Mouse (Mus musculus) neural tube, embryonic 13.5 days (tissue): ENCODE data around the gene Prkar2a. TPM values are rescaled to one million over a fixed set of nuclear protein-coding genes. Genes with fewer than 3 reads are reported as not detected.

Source experiments
- ATAC-seq: fragments of 200-750 bp; cut with Nextera tagmentation; 2 replicates; pipeline ENCODE4 v1.8.0; 2017; ENCODE audit warnings: low read depth, mild to moderate bottlenecking, moderate TSS enrichment, moderate library complexity
- H3K27ac ChIP-seq: fragments of 300-500 bp; sonication (generic); replicated peaks from 2 replicates; pipeline ENCODE4 v1.5.1; 2015; ENCODE audit warnings: moderate library complexity, mild to moderate bottlenecking, inconsistent platforms
- H3K27me3 ChIP-seq: fragments of 300-500 bp; sonication (generic); 2 replicates; pipeline ENCODE4 v1.6.1; 2015; ENCODE audit warnings: mild to moderate bottlenecking, inconsistent platforms
- H3K36me3 ChIP-seq: fragments of 300-500 bp; sonication (generic); 2 replicates; pipeline ENCODE4 v1.6.1; 2015; ENCODE audit warnings: mild to moderate bottlenecking, inconsistent platforms
- H3K4me1 ChIP-seq: fragments of 300-500 bp; sonication (generic); replicated peaks from 2 replicates; pipeline ENCODE4 v1.6.1; 2015; ENCODE audit warnings: inconsistent platforms
- H3K4me2 ChIP-seq: fragments of 300-500 bp; sonication (generic); 2 replicates; pipeline ENCODE4 v1.6.1; 2015; ENCODE audit warnings: inconsistent platforms, mild to moderate bottlenecking, moderate library complexity
- H3K4me3 ChIP-seq: fragments of 300-500 bp; sonication (generic); 2 replicates; pipeline ENCODE4 v1.5.1; 2015; ENCODE audit warnings: mild to moderate bottlenecking, inconsistent platforms
- H3K9ac ChIP-seq: fragments of 300-500 bp; sonication (generic); 2 replicates; pipeline ENCODE4 v1.6.1; 2015; ENCODE audit warnings: moderate library complexity, mild to moderate bottlenecking, inconsistent platforms
- H3K9me3 ChIP-seq: fragments of 300-500 bp; sonication (generic); 2 replicates; pipeline ENCODE4 v1.6.1; 2016; ENCODE audit warnings: inconsistent platforms
- WGBS: fragments of 180-500 bp; shearing (Covaris S2); methylation state at CpG from one replicate; pipeline ENCODE4 v1.1.7; 2015; 5-methylcytosine and 5-hydroxymethylcytosine counted together
- polyA plus RNA-seq: library from polyadenylated mRNA; unstranded; fragments of >200 nt; fragmentation: Nextera tagmentation; extraction: Ambion mirVana; gene quantifications from 2 replicates; pipeline ENCODE4 v1.2.1, GENCODE M21; 2015

Gene Prkar2a
- polyA plus RNA-seq, 1 experiment from 2014 or later = 57.6 TPM

DNA sequence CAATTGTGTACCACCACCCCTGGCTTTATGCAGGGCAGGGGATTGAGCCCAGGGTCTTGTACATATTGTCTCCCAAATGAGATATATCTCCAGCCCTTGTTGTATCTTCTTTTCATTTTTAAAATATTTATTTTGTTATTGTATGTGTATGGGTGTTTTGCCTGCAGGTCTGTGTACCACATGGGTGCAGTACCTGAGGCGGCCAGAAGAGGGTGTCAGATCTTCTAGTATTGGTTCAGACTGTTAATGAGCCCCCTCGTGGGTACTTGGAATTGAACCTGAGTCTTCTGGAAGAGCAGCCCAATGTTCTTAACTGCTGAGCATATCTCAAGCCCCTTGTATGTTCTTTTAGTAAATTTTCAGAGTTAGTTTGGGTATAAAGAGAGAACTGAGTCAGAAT lies 16.0 kb upstream of the Prkar2a start:
- Histone ChIP-seq H3K27me3 (no peaks in the 10 kb centered on the region), H3K27ac (no peak overlapping the region), H3K36me3 (peaks cover 69% of the 10 kb centered on the region), H3K9ac (no peak overlapping the region), H3K4me1 (no peaks in the 10 kb centered on the region), H3K4me2 (no peak overlapping the region), H3K4me3 (no peak overlapping the region), H3K9me3 (no peaks in the 10 kb centered on the region)
- WGBS = 52% methylated on average over 2 of the region's 2 CpGs
- no peak for ATAC-seq

DNA sequence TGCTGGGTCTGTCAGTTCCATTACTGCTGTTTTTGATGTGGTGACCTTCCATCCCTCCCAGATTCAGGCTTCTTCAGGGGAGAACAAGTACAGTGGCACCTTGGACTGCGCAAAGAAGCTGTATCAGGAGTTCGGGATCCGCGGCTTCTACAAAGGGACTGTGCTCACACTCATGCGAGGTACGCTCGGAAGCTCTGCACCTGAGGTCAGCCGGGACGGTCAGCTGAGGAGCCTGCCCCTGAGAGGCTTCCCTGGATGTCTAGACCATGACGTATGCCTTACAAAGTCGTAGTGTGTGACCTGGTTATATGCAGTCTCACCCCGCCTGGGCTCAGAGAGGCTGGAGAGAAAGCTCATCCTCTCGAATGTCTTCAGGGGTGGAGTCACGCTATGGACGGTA lies 9.1 kb upstream of the Prkar2a start:
- Histone ChIP-seq H3K4me1 (0 out of 2 replicates have a peak, but pooled peaks cover 4% of the 10 kb centered on the region), H3K4me2 (no peak overlapping the region), H3K27me3 (no peaks in the 10 kb centered on the region), H3K36me3 (peaks cover 72% of the 10 kb centered on the region), H3K4me3 (no peak overlapping the region), H3K9ac (no peak overlapping the region), H3K9me3 (no peaks in the 10 kb centered on the region), H3K27ac (no peak overlapping the region)
- ATAC-seq = no peak
- WGBS = 92% methylated on average over 15 of the region's 15 CpGs

GRCm38 (mm10) chr9:108686475-108686887 lies 2.6 kb upstream of the Prkar2a start:
- H3K4me1 ChIP-seq = peaks cover 28% of the 10 kb centered on the region
- no peak overlapping the region for H3K4me2 ChIP-seq
- 0 out of 2 replicates have a peak, but pooled peaks have one; percentile 25 for ATAC-seq
- WGBS = 5% methylated on average over 4 of the region's 4 CpGs
- no peak overlapping the region for H3K9ac ChIP-seq
- no peak overlapping the region for H3K4me3 ChIP-seq
- H3K27ac ChIP-seq = 0 out of 2 replicates have a peak overlapping the region, but pooled peaks have one; percentile 13
- H3K9me3 ChIP-seq = no peaks in the 10 kb centered on the region
- H3K36me3 ChIP-seq = peaks cover 23% of the 10 kb centered on the region
- H3K27me3 ChIP-seq = no peaks in the 10 kb centered on the region

DNA sequence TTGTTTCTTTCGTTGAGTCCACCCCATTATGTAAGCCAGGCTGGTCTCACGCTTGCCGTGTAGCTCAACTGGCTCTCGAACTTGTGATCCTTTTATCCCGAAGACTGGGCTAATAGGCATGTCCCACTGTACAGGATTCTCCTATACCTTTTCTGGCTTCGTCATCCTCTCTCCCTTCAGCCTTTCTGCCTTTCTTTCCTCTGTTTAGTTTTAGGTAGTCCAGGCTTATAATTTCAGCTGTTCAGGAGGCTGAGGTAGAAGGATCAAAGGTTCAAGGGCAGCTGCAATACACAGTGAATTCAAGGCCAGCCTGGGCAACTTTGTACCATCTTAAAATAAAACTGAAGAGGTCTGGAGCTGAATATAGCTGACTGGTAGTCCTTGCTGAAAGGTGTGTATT lies 1.9 kb upstream of the Prkar2a start:
- ATAC-seq = no peak
- Histone ChIP-seq H3K27ac (no peak overlapping the region), H3K27me3 (no peaks in the 10 kb centered on the region), H3K36me3 (peaks cover 18% of the 10 kb centered on the region), H3K9ac (no peak overlapping the region), H3K4me1 (peaks cover 31% of the 10 kb centered on the region), H3K9me3 (no peaks in the 10 kb centered on the region), H3K4me2 (no peak overlapping the region), H3K4me3 (no peak overlapping the region)
- WGBS = 40% methylated on average over 6 of the region's 6 CpGs

GRCm38 (mm10) chr9:108687686-108688085 lies 1.4 kb upstream of the Prkar2a start:
- Histone ChIP-seq H3K36me3 (peaks cover 13% of the 10 kb centered on the region), H3K4me3 (no peak overlapping the region), H3K9ac (no peak overlapping the region), H3K9me3 (no peaks in the 10 kb centered on the region), H3K27ac (no peak overlapping the region), H3K27me3 (no peaks in the 10 kb centered on the region), H3K4me1 (peaks cover 31% of the 10 kb centered on the region), H3K4me2 (no peak overlapping the region)
- no peak for ATAC-seq
- WGBS = 70% methylated on average over 2 of the region's 2 CpGs

DNA sequence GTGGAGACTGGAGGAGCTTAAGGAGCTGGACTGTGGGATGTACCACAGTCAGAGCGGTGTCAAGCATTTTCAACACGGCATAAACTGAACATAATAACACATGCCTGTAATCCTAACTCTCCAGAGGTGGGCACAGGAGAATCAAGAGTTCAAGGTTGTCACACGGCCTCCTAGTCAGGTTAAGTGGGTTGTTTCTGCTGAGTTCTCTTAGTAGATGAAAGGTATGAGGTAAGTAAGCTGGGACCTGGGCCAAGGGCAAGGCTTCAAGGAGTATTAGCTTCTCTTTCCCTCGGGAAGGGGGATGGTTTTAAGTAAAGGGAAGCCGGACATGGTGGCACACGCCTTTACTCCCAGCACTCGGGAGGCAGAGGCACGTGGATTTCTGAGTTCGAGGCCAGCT lies 663 bp upstream of the Prkar2a start:
- ATAC-seq = no peak
- H3K4me2 ChIP-seq = no peak overlapping the region
- H3K9ac ChIP-seq = no peak overlapping the region
- no peaks in the 10 kb centered on the region for H3K27me3 ChIP-seq
- 78% methylated on average over 9 of the region's 9 CpGs for whole genome bisulfite sequencing
- peaks cover 37% of the 10 kb centered on the region for H3K4me1 ChIP-seq
- H3K4me3 ChIP-seq = no peak overlapping the region
- no peak overlapping the region for H3K27ac ChIP-seq
- H3K36me3 ChIP-seq = peaks cover 5% of the 10 kb centered on the region
- no peaks in the 10 kb centered on the region for H3K9me3 ChIP-seq

DNA sequence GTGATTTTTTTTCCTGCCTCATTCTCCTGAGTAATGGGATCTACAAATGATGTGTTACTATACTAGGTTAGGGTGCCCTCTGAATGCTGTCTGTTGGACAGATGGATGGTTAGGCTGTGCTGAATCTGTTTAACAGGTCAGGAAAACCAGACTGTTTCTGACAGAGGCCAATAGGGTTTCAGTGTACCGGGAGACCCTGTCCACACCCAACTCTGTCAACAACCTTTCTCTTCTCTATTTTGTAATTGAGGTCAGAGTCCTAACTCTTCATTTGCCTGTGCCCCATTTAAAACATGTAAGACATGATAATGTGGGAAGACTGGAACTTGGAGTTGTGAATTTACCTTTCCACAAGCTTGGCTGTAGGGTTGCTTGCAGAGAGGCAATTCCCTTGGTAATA lies 879 bp downstream of the Prkar2a start:
- H3K9me3 ChIP-seq = no peaks in the 10 kb centered on the region
- no peak overlapping the region for H3K4me2 ChIP-seq
- no peak overlapping the region for H3K9ac ChIP-seq
- ATAC-seq = no peak
- 83% methylated on average over 1 of the region's 1 CpGs for WGBS
- H3K4me1 ChIP-seq = peaks cover 49% of the 10 kb centered on the region
- no peak overlapping the region for H3K4me3 ChIP-seq
- no peaks in the 10 kb centered on the region for H3K36me3 ChIP-seq
- H3K27me3 ChIP-seq = no peaks in the 10 kb centered on the region
- no peak overlapping the region for H3K27ac ChIP-seq

DNA sequence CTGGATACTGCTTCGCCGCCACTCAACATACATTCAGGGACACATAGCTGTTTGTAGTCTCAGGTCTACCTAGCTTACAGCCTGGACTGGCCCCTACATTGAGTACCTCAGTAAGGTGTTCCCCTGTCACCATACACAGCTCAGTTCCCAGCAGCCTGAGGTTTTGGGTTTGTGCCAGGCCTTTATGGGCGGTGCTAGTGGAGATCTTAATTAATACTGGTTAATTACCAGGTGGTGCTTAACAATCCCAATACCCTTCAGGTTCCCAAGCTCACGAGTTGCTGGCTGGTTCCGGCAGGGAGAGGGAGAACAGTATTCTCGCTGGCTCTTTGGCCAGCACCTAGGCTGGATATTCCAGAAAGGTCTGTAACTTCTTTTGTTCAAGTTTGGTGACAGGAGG lies 1.8 kb downstream of the Prkar2a start:
- Histone ChIP-seq H3K27ac (no peak overlapping the region), H3K4me2 (no peak overlapping the region), H3K36me3 (no peaks in the 10 kb centered on the region), H3K4me1 (peaks cover 54% of the 10 kb centered on the region), H3K9me3 (no peaks in the 10 kb centered on the region), H3K9ac (no peak overlapping the region), H3K4me3 (no peak overlapping the region), H3K27me3 (no peaks in the 10 kb centered on the region)
- no peak for ATAC-seq
- 82% methylated on average over 6 of the region's 6 CpGs for WGBS

DNA sequence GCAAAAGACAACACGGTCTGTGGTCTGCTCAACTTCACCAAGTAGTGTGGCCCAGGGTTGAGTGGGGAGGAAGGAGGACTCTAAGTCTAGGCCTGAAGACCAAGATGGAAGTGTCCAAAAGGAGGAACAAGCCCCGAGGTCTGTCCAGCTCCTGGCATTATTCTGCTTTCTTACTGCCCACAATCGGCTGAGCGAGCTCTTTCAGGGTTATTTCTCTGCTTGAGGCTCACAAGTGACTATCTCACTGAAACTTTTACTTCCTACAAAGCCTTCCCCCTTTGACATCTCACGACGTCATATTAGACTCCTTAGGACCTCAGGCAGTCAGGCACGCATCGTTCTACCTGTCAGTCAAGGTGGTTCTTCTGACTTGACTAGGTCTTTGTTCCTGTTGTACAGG lies 2.3 kb downstream of the Prkar2a start:
- peaks cover 51% of the 10 kb centered on the region for H3K4me1 ChIP-seq
- peak; percentile 9; the same call in 1 of the 2 replicates for ATAC-seq
- H3K4me3 ChIP-seq = peak overlapping the region; percentile 88
- H3K36me3 ChIP-seq = no peaks in the 10 kb centered on the region
- H3K4me2 ChIP-seq = peak overlapping the region; percentile 86
- no peaks in the 10 kb centered on the region for H3K27me3 ChIP-seq
- peak overlapping the region; percentile 89 for H3K9ac ChIP-seq
- WGBS = 70% methylated on average over 8 of the region's 8 CpGs
- peak overlapping the region; percentile 87 for H3K27ac ChIP-seq
- H3K9me3 ChIP-seq = no peaks in the 10 kb centered on the region

GRCm38 (mm10) chr9:108691846-108692225 lies 2.7 kb downstream of the Prkar2a start:
- Histone ChIP-seq H3K9ac (peak overlapping the region; percentile 89), H3K4me2 (peak overlapping the region; percentile 86), H3K36me3 (no peaks in the 10 kb centered on the region), H3K9me3 (no peaks in the 10 kb centered on the region), H3K27me3 (no peaks in the 10 kb centered on the region), H3K27ac (peak overlapping the region; percentile 87), H3K4me3 (peak overlapping the region; percentile 88), H3K4me1 (peaks cover 46% of the 10 kb centered on the region)
- WGBS = under 1% methylated on average over 30 of the region's 42 CpGs
- ATAC-seq = peak; percentile 88

DNA sequence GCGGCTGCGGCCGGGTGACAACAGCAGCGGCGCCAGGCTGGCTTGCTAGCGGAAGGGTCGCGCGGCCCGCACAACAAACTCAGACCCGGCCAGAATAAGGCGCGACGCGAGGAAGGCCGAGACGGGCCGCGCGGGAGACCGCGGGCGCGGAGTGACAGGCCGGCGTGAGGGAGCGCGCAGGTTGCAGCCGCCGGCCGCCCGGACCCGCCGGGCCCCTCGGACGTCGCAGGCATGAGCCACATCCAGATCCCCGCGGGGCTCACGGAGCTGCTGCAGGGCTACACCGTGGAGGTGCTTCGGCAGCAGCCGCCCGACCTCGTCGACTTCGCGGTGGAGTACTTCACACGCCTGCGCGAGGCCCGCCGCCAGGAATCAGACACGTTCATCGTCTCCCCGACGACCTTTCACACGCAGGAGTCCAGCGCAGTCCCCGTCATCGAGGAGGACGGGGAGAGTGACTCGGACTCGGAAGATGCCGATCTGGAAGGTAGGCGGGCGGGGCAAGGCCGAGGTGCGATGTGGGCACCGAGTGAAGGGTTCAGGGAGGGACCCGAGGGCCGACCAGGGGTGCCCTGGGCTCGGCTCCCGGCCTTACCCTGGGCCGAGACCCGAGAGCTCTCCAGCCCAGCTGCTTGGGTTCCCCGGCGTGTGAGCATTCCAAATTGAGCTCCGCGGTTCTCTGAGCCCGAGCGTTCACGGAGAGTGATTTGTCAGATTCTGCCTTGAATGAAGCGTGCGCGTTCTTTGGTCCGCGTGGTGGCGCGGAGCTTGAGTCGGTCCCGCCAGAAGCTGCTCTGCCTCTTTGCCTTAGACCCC lies 3.3 kb downstream of the Prkar2a start:
- Histone ChIP-seq H3K4me2 (peak overlapping the region; percentile 86), H3K4me1 (peaks cover 43% of the 10 kb centered on the region), H3K36me3 (no peaks in the 10 kb centered on the region), H3K27me3 (no peaks in the 10 kb centered on the region), H3K9ac (peak overlapping the region; percentile 89), H3K27ac (peak overlapping the region; percentile 87), H3K4me3 (peak overlapping the region; percentile 88), H3K9me3 (no peaks in the 10 kb centered on the region)
- ATAC-seq = peak; percentile 59
- under 1% methylated on average over 77 of the region's 92 CpGs for WGBS

DNA sequence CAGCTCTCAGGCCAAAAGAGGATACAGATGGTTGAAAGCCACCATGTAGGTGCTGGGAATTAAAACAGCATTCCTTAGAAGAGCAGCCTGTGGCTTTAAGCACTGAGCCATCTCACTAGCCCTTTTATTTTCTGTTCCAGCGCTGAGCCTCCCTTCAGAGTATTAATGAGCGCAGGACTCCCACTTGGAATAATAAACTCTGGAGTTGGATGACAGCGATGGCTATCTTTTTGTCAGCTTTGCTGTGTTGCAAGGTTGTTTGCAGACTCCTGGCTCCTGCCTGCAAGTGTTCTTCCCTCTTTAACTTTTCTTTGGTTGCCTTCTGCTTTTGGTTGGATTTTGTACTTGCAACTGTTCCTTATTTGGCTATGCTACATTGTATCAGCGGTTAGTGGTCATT lies 4.8 kb downstream of the Prkar2a start:
- no peak for ATAC-seq
- peak overlapping the region; percentile 88 for H3K4me3 ChIP-seq
- no peaks in the 10 kb centered on the region for H3K9me3 ChIP-seq
- H3K4me2 ChIP-seq = peak overlapping the region; percentile 86
- H3K27ac ChIP-seq = no peak overlapping the region
- peaks cover 41% of the 10 kb centered on the region for H3K4me1 ChIP-seq
- 0 out of 2 replicates have a peak, but pooled peaks cover 4% of the 10 kb centered on the region for H3K36me3 ChIP-seq
- 59% methylated on average over 4 of the region's 4 CpGs for WGBS
- H3K27me3 ChIP-seq = no peaks in the 10 kb centered on the region
- H3K9ac ChIP-seq = peak overlapping the region; percentile 55
